Mouse (Mus musculus) thymus, adult 2 months (tissue): ENCODE measurements around the gene Rtp2. TPM values are rescaled to one million over a fixed set of nuclear protein-coding genes. Genes with fewer than 3 reads are reported as not detected.

ENCODE experiments used
- DNase-seq: peaks from one replicate; pipeline ENCODE4 v3.0.0; 2021
- H3K27ac ChIP-seq: fragments of 200-500 bp; 2 replicates; pipeline ENCODE4 v1.5.1; 2012; ENCODE audit warnings: low read length, control low read depth; ENCODE audit not compliant: control insufficient read depth, insufficient read depth
- H3K27me3 ChIP-seq: fragments of 200-500 bp; 2 replicates; pipeline ENCODE4 v1.6.1; 2012; ENCODE audit warnings: mild to moderate bottlenecking, low read length, moderate library complexity, mixed read lengths; ENCODE audit not compliant: control insufficient read depth, insufficient read depth
- H3K36me3 ChIP-seq: fragments of 200-500 bp; 2 replicates; pipeline ENCODE4 v1.6.1; 2012; ENCODE audit warnings: mild to moderate bottlenecking, low read length, moderate library complexity; ENCODE audit not compliant: control insufficient read depth, insufficient read depth
- H3K4me1 ChIP-seq: fragments of 200-500 bp; replicated peaks from 2 replicates; pipeline ENCODE4 v1.6.1; 2012; ENCODE audit warnings: low read length; ENCODE audit not compliant: control insufficient read depth, insufficient read depth
- H3K4me3 ChIP-seq: fragments of 200-500 bp; 2 replicates; pipeline ENCODE4 v1.5.1; 2012; ENCODE audit warnings: mild to moderate bottlenecking, low read length, control low read depth, moderate library complexity; ENCODE audit not compliant: control insufficient read depth, insufficient read depth
- CTCF ChIP-seq: fragments of 200-500 bp; IDR thresholded peaks from 2 replicates; pipeline ENCODE4 v1.5.1; 2012; ENCODE audit warnings: mild to moderate bottlenecking, control low read depth, low read length, moderate library complexity, borderline replicate concordance; ENCODE audit not compliant: control insufficient read depth, poor library complexity, insufficient read depth; ENCODE audit errors: extremely low read depth
- POLR2A ChIP-seq: fragments of 200-500 bp; IDR thresholded peaks from 2 replicates; pipeline ENCODE4 v1.6.1; 2012; ENCODE audit warnings: mild to moderate bottlenecking, low read length, control low read depth, moderate library complexity; ENCODE audit not compliant: control insufficient read depth, poor library complexity, insufficient read depth; ENCODE audit errors: extremely low read depth
- WGBS: fragments of 180-500 bp; shearing (Covaris S2); methylation state at CpG from one replicate; pipeline ENCODE4 v1.1.7; 2018; 5-methylcytosine and 5-hydroxymethylcytosine counted together
- polyA plus RNA-seq: library from polyadenylated mRNA; depleted of rRNA; stranded (reverse); fragments of >200 nt; gene quantifications from 2 replicates; pipeline ENCODE4 v1.2.3, GENCODE M21; 2012

Gene Rtp2
- polyA plus RNA-seq, 1 experiment: not detected

GRCm38 (mm10) chr16:23976196-23976595, 44.0 kb upstream of the Rtp2 start:
- no peak overlapping the region for H3K27ac ChIP-seq
- peaks cover 63% of the 10 kb centered on the region for H3K36me3 ChIP-seq
- no peak for DNase-seq
- no peak overlapping the region for H3K4me3 ChIP-seq
- WGBS: 97% methylated on average over 2 of the region's 2 CpGs
- TF ChIP-seq CTCF: no peak
- TF ChIP-seq POLR2A: no peak
- peaks cover 7% of the 10 kb centered on the region for H3K4me1 ChIP-seq
- H3K27me3 ChIP-seq: no peaks in the 10 kb centered on the region

DNA sequence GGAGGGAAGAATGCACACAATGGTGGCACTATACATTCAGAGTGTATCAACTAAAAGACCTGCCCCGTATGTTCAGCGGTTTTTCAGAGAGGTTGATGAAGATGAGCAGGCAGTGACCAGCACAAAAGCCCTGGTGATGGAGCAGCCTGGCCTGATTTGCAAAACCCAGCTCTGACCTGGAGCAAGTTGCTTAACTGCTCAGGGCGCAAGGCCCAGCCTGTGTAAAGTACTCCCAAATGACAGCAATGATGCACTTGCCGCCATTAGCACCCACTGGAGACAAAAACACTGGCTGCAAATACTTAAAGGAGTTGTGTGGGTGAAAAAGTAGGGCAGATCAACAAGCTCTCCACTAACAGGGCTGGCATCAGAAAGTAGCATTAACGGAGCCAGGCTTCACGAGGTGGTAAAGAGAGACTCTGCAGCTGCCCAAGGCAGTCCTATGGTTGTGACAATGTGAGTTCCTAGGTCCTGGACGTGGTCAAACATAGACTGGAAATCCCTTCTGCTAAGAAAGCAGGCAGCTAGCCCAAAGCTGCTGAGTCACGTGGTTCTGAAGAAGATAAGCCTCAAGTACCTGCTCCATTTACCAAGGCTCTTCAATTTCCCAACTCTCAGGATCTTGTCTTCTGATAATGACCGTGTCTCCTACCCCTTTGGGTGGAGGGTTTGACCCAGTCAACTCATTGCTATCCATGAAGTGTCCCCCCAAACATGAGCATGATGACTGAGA, 41.6 kb upstream of the Rtp2 start:
- WGBS: 94% methylated on average over 9 of the region's 9 CpGs
- no peak overlapping the region for H3K27ac ChIP-seq
- no peaks in the 10 kb centered on the region for H3K27me3 ChIP-seq
- H3K36me3 ChIP-seq: peaks cover 87% of the 10 kb centered on the region
- no peak for DNase-seq
- H3K4me3 ChIP-seq: no peak overlapping the region
- H3K4me1 ChIP-seq: no peaks in the 10 kb centered on the region
- TF ChIP-seq CTCF (no peak), POLR2A (no peak)

- no peak for DNase-seq
- no peaks in the 10 kb centered on the region for H3K4me1 ChIP-seq
- no peaks in the 10 kb centered on the region for H3K27me3 ChIP-seq
- TF ChIP-seq POLR2A (no peak), CTCF (no peak)
- 97% methylated on average over 11 of the region's 11 CpGs for WGBS
- peaks cover 96% of the 10 kb centered on the region for H3K36me3 ChIP-seq
- H3K4me3 ChIP-seq: no peak overlapping the region
- H3K27ac ChIP-seq: no peak overlapping the region
Measured at GRCm38 (mm10) chr16:23972901-23973300, 40.7 kb upstream of the Rtp2 start.

GRCm38 (mm10) chr16:23972126-23972740, 40.0 kb upstream of the Rtp2 start:
- no peak for DNase-seq
- no peak overlapping the region for H3K27ac ChIP-seq
- no peaks in the 10 kb centered on the region for H3K4me1 ChIP-seq
- 97% methylated on average over 20 of the region's 20 CpGs for WGBS
- H3K27me3 ChIP-seq: no peaks in the 10 kb centered on the region
- H3K36me3 ChIP-seq: peaks cover 96% of the 10 kb centered on the region
- no peak overlapping the region for H3K4me3 ChIP-seq
- TF ChIP-seq CTCF (no peak), POLR2A (no peak)

DNA sequence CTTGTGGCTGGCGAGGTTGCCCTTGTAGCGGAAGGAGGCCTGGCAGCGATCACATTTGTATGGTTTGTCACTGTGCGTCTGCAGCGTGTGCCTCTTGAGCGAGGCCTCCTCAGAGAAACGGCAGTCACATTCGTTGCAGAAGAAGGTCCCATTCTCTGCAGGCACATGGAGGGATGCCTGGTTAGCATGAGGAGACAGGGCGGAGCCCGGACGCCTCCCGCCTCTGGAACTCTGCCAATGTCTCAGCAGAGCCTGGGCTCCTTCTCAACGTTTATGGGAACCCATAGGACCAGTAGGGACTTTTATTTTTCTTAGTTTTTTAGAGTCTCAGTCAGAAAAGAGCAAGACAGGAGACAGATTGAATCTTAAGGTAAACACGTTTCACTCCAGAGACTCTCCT, 37.7 kb upstream of the Rtp2 start:
- no peak overlapping the region for H3K27ac ChIP-seq
- peaks cover 97% of the 10 kb centered on the region for H3K36me3 ChIP-seq
- H3K4me1 ChIP-seq: no peaks in the 10 kb centered on the region
- no peak overlapping the region for H3K4me3 ChIP-seq
- WGBS: 90% methylated on average over 14 of the region's 14 CpGs
- H3K27me3 ChIP-seq: no peaks in the 10 kb centered on the region
- DNase-seq: no peak
- no peak for TF ChIP-seq POLR2A
- TF ChIP-seq CTCF: no peak

DNA sequence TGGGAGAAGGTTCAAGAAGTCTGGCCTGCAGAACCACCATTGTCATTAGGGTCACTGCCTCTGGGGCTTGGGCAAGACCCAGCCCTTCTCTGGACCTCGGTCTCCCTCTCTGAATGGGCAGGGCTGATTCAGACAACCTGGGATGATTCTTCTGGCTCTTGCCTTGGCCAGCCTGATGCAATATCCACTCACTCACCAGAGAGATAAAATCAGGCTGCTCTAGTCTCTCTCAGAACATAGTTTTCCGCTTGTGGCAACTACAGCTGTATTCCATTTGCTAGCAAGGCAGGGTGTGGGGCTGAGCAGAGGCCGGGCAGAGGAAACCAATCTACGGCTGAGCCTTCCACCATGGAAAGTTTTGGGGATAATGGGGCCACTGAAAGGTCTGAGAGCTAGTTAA, 36.7 kb upstream of the Rtp2 start:
- no peak for DNase-seq
- Histone ChIP-seq H3K36me3 (peaks cover 97% of the 10 kb centered on the region), H3K4me1 (no peaks in the 10 kb centered on the region), H3K27me3 (no peaks in the 10 kb centered on the region), H3K4me3 (no peak overlapping the region), H3K27ac (no peak overlapping the region)
- no peak for TF ChIP-seq POLR2A
- TF ChIP-seq CTCF: no peak
- 95% methylated on average over 4 of the region's 4 CpGs for WGBS

GRCm38 (mm10) chr16:23967301-23967700, 35.1 kb upstream of the Rtp2 start:
- Histone ChIP-seq H3K4me1 (no peaks in the 10 kb centered on the region), H3K27me3 (no peaks in the 10 kb centered on the region), H3K4me3 (no peak overlapping the region), H3K27ac (no peak overlapping the region), H3K36me3 (peaks cover 85% of the 10 kb centered on the region)
- peak; percentile 43 for DNase-seq
- 94% methylated on average over 7 of the region's 7 CpGs for WGBS
- TF ChIP-seq POLR2A: no peak
- TF ChIP-seq CTCF: no peak

DNA sequence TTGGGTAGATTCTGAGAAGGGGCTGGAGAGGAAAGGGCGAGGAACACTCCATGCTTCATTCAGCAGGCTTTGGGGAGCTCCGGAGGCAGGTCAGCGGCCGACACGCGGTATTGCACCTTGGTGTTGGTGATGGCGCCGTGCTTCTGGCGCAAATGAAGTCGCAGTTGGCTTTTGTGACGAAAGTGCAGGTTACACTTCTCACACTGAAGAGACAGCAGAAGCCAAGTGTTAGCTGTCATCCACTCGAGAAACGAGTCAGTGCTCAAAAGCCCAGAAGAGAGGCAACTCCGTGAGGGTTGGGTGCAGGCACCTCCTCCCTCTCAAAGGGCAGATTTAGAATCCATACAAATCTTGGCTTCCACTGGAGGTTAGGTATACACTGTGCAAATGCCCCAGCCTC, 33.9 kb upstream of the Rtp2 start:
- Histone ChIP-seq H3K4me3 (no peak overlapping the region), H3K36me3 (peaks cover 72% of the 10 kb centered on the region), H3K27ac (no peak overlapping the region), H3K4me1 (no peaks in the 10 kb centered on the region), H3K27me3 (no peaks in the 10 kb centered on the region)
- WGBS: 98% methylated on average over 14 of the region's 14 CpGs
- no peak for DNase-seq
- TF ChIP-seq POLR2A (no peak), CTCF (no peak)
